Mouse (Mus musculus) intestine, embryonic 16.5 days (tissue): ENCODE results near the gene Tfr2. TPM values are rescaled to one million over a fixed set of nuclear protein-coding genes. Genes with fewer than 3 reads are reported as not detected.

Experiments used
- ATAC-seq: fragments of 200-750 bp; cut with Nextera tagmentation; 2 replicates; pipeline ENCODE4 v1.8.0; 2017; ENCODE audit warnings: moderate TSS enrichment, moderate library complexity
- H3K27ac ChIP-seq: fragments of 300-500 bp; sonication (generic); 2 replicates; pipeline ENCODE4 v1.5.1; 2014; ENCODE audit warnings: mild to moderate bottlenecking, low read length
- H3K27me3 ChIP-seq: fragments of 300-500 bp; sonication (generic); replicated peaks from 2 replicates; pipeline ENCODE4 v1.6.1; 2014; ENCODE audit warnings: low read length, control low read depth, mixed read lengths; ENCODE audit not compliant: control insufficient read depth, insufficient read depth
- H3K36me3 ChIP-seq: fragments of 300-500 bp; sonication (generic); 2 replicates; pipeline ENCODE4 v1.6.1; 2014; ENCODE audit warnings: low read length, control low read depth; ENCODE audit not compliant: control insufficient read depth, insufficient read depth
- H3K4me1 ChIP-seq: fragments of 300-500 bp; sonication (generic); 2 replicates; pipeline ENCODE4 v1.6.1; 2014; ENCODE audit warnings: low read length, control low read depth, mixed read lengths; ENCODE audit not compliant: control insufficient read depth, insufficient read depth
- H3K4me2 ChIP-seq: fragments of 300-500 bp; sonication (generic); 2 replicates; pipeline ENCODE4 v1.6.1; 2014; ENCODE audit warnings: low read depth, low read length, control low read depth
- H3K4me3 ChIP-seq: fragments of 300-500 bp; sonication (generic); 2 replicates; pipeline ENCODE4 v1.5.1; 2014; ENCODE audit warnings: mild to moderate bottlenecking, low read length
- H3K9ac ChIP-seq: fragments of 300-500 bp; sonication (generic); 2 replicates; pipeline ENCODE4 v1.6.1; 2014; ENCODE audit warnings: low read depth, low read length
- H3K9me3 ChIP-seq: fragments of 300-500 bp; sonication (generic); 2 replicates; pipeline ENCODE4 v1.6.1; 2016; ENCODE audit warnings: low read length, control low read depth; ENCODE audit not compliant: control insufficient read depth
- WGBS: fragments of 180-500 bp; shearing (Covaris S2); extraction: QIAGEN DNeasy Blood & Tissue Kit; methylation state at CpG from one replicate; pipeline ENCODE4 v1.1.7; 2014; 5-methylcytosine and 5-hydroxymethylcytosine counted together
- microRNA-seq: library from miRNA; unstranded; fragments of <30 nt; microRNA quantifications from one replicate; pipeline ENCODE4, GENCODE M21; 2016
- polyA plus RNA-seq: library from polyadenylated mRNA; unstranded; fragments of >200 nt; fragmentation: Nextera tagmentation; extraction: Ambion mirVana; gene quantifications from 2 replicates; pipeline ENCODE4 v1.2.1, GENCODE M21; 2015

Gene Tfr2
- polyA plus RNA-seq, 1 experiment from 2014 or later: 1.3 TPM

- H3K9ac ChIP-seq: peak overlapping the region; percentile 10
- WGBS: 78% methylated on average over 12 of the region's 12 CpGs
- H3K36me3 ChIP-seq: peaks cover 32% of the 10 kb centered on the region
- H3K4me2 ChIP-seq: no peak overlapping the region
- H3K27ac ChIP-seq: no peak overlapping the region
- ATAC-seq: no peak
- no peaks in the 10 kb centered on the region for H3K27me3 ChIP-seq
- H3K4me3 ChIP-seq: no peak overlapping the region
- H3K4me1 ChIP-seq: peaks cover 43% of the 10 kb centered on the region
- no peaks in the 10 kb centered on the region for H3K9me3 ChIP-seq
Measured at GRCm38 (mm10) chr5:137633397-137634084, 63.9 kb downstream of the Tfr2 start.

Small RNA genes within 50 kb of the gene (microRNA-seq; reads per million reads assigned to microRNA genes)
- gene Mir6418: 0.91 reads per million

Other genes with a start within 250 kb of the Tfr2 start
- 14.7 and 15.7 TPM in 2 replicates for gene Slc12a9, start 236.2 kb upstream of the Tfr2 start, polyA plus RNA-seq
- 29.9 and 31.2 TPM in 2 replicates for gene Ephb4, start 219.7 kb upstream of the Tfr2 start, polyA plus RNA-seq
- 0.89 and 0.92 TPM in 2 replicates for gene Zan, start 92.8 kb upstream of the Tfr2 start, polyA plus RNA-seq
- gene Pop7, start 67.3 kb upstream of the Tfr2 start, polyA plus RNA-seq: 58.6 and 62.1 TPM in 2 replicates
- gene Gigyf1, start 51.3 kb upstream of the Tfr2 start, polyA plus RNA-seq: 7.4 and 7.8 TPM in 2 replicates
- 0.20 and 0.40 TPM in 2 replicates for gene Epo, start 36.6 kb upstream of the Tfr2 start, polyA plus RNA-seq
- 354 and 363 TPM in 2 replicates for gene Gnb2, start 36.3 kb upstream of the Tfr2 start, polyA plus RNA-seq
- gene Actl6b, start 16.3 kb upstream of the Tfr2 start, polyA plus RNA-seq: 4.4 TPM in 2 replicates
- gene Mospd3, start 31.2 kb downstream of the Tfr2 start, polyA plus RNA-seq: 25.2 and 28.1 TPM in 2 replicates
- 115 and 127 TPM in 2 replicates for gene Pcolce, start 43.9 kb downstream of the Tfr2 start, polyA plus RNA-seq
- gene Fbxo24, start 59.2 kb downstream of the Tfr2 start, polyA plus RNA-seq: 0.26 and 0.37 TPM in 2 replicates
- gene Lrch4, start 59.3 kb downstream of the Tfr2 start, polyA plus RNA-seq: 34.5 and 37.8 TPM in 2 replicates
- 10.8 and 12.2 TPM in 2 replicates for gene Gm20605, start 59.3 kb downstream of the Tfr2 start, polyA plus RNA-seq
- 6.4 and 8.1 TPM in 2 replicates for gene Sap25, start 71.5 kb downstream of the Tfr2 start, polyA plus RNA-seq
- 0.23 and 0.27 TPM in 2 replicates for gene Irs3, start 75.9 kb downstream of the Tfr2 start, polyA plus RNA-seq
- gene Agfg2, start 114.9 kb downstream of the Tfr2 start, polyA plus RNA-seq: 18.6 and 19.8 TPM in 2 replicates
- 2.2 and 2.3 TPM in 2 replicates for gene Nyap1, start 171.8 kb downstream of the Tfr2 start, polyA plus RNA-seq
- gene Tsc22d4, start 175.9 kb downstream of the Tfr2 start, polyA plus RNA-seq: 116 and 122 TPM in 2 replicates
- 19.3 and 19.8 TPM in 2 replicates for gene Ppp1r35, start 209.0 kb downstream of the Tfr2 start, polyA plus RNA-seq
- 7.1 and 7.4 TPM in 2 replicates for gene Mepce, start 217.8 kb downstream of the Tfr2 start, polyA plus RNA-seq
- gene Zcwpw1, start 218.0 kb downstream of the Tfr2 start, polyA plus RNA-seq: 11.0 and 11.8 TPM in 2 replicates